In genomic region chr9:45932571-45933415, GRCm38 (mm10) we compare ENCODE assay signal across 9 mouse cellular contexts. TPM values are rescaled to one million over a fixed set of nuclear protein-coding genes. Genes with fewer than 3 reads are reported as not detected.
DNase-seq lines count a peak whose midpoint lies in the region; ATAC-seq and TF ChIP-seq lines count a peak whose summit lies in the region.
"Had no signal": no experiment of that assay in that cellular context is flagged by ENCODE, and none has a peak within 500 bp of the region (broad histone marks: within the 10 kb centered on the region; RNA-seq: fewer than 3 reads in every experiment).

No protein-coding gene starts in this region.

- no peaks in the 10 kb centered on the region for H3K9me3 ChIP-seq in midbrain, embryonic 11.5 days (ENCODE audit: control insufficient read depth, low read length)

- H3K27ac ChIP-seq in small intestine, adult 2 months (ENCODE audit: insufficient read depth, low read depth, low read length) = peak overlapping the region; percentile 61
- no peak overlapping the region for H3K27ac ChIP-seq in midbrain, embryonic 11.5 days (ENCODE audit: low read depth, low read length)

- DNase-seq in frontal cortex, postnatal 25 days (ENCODE audit: low spot score in 2 of 2) = no peak
- peak; percentile 6 for DNase-seq in ovary, postnatal 36 days (ENCODE audit: low spot score)
- no peak for DNase-seq in ovary, postnatal 10 days (ENCODE audit: low spot score)
- peak; percentile 51 for DNase-seq in kidney, postnatal 36 days
- DNase-seq in midbrain, embryonic 11.5 days (ENCODE audit: low spot score, missing footprints) = no peak
- DNase-seq in embryo, embryonic 10 days (ENCODE audit: low spot score) = no peak
- DNase-seq: adrenal gland, adult 8-10 months had no signal

- 18% methylated on average over 11 of the region's 11 CpGs for whole genome bisulfite sequencing in small intestine, adult 2 months
- WGBS in midbrain, embryonic 11.5 days = 85% methylated on average over 11 of the region's 11 CpGs

- H3K36me3 ChIP-seq in small intestine, adult 2 months (ENCODE audit: control insufficient read depth, insufficient read depth, low read length) = peaks cover 37% of the 10 kb centered on the region
- peaks cover 3% of the 10 kb centered on the region; the same call in 1 of the 2 replicates for H3K36me3 ChIP-seq in midbrain, embryonic 11.5 days (ENCODE audit: control insufficient read depth, insufficient read depth, low read length)

- no peak for TF ChIP-seq POLR2A in small intestine, adult 2 months (IDR thresholded peaks at IDR 0.05; ENCODE audit: low read depth, low read length)

- ATAC-seq in frontal cortex, adult (ENCODE audit: low TSS enrichment) = peak; percentile 64
- no peak for ATAC-seq in midbrain, embryonic 11.5 days (ENCODE audit: low FRiP score)

- H3K4me3 ChIP-seq in small intestine, adult 2 months (ENCODE audit: low read depth, low read length) = peak overlapping the region; percentile 37
- no peak overlapping the region for H3K4me3 ChIP-seq in midbrain, embryonic 11.5 days (ENCODE audit: low read depth, low read length)

- no peak overlapping the region for H3K4me2 ChIP-seq in midbrain, embryonic 11.5 days

- H3K27me3 ChIP-seq in small intestine, adult 2 months (ENCODE audit: control insufficient read depth, insufficient read depth, low read length) = no peaks in the 10 kb centered on the region
- H3K27me3 ChIP-seq in midbrain, embryonic 11.5 days (ENCODE audit: control insufficient read depth, insufficient read depth, low read length) = no peaks in the 10 kb centered on the region

- peaks cover 15% of the 10 kb centered on the region for H3K4me1 ChIP-seq in small intestine, adult 2 months (ENCODE audit: control insufficient read depth, insufficient read depth, insufficient read length, low read length)
- H3K4me1 ChIP-seq in midbrain, embryonic 11.5 days (ENCODE audit: control insufficient read depth, insufficient read depth, low read length) = no peaks in the 10 kb centered on the region

- no peak for TF ChIP-seq CTCF in small intestine, adult 2 months (IDR thresholded peaks at IDR 0.05; ENCODE audit: extremely low read depth, insufficient read length, insufficient replicate concordance, low read depth, low read length)

- no peak overlapping the region for H3K9ac ChIP-seq in midbrain, embryonic 11.5 days (ENCODE audit: low read length)

RNA-seq across cellular contexts. Expression of gene Tagln, which starts 3.1 kb away (rescaled TPM):
- polyA plus RNA-seq in small intestine, adult 2 months (2012; rRNA removed) = 323 and 328 TPM in 2 replicates
- polyA plus RNA-seq in midbrain, embryonic 11.5 days (2014; fragmentation: Nextera tagmentation; extraction: Ambion mirVana) = 27.9 TPM in 2 replicates

RNA-seq across cellular contexts. Expression of gene Sidt2, which starts 22.3 kb away (rescaled TPM):
- polyA plus RNA-seq in small intestine, adult 2 months (2012; rRNA removed) = 337 and 348 TPM in 2 replicates
- 20.0 and 21.7 TPM in 2 replicates for polyA plus RNA-seq in midbrain, embryonic 11.5 days (2014; fragmentation: Nextera tagmentation; extraction: Ambion mirVana)

RNA-seq across cellular contexts. Expression of gene Rnf214, which starts 26.1 kb away (rescaled TPM):
- 4.8 and 11.4 TPM in 2 replicates for polyA plus RNA-seq in small intestine, adult 2 months (2012; rRNA removed)
- polyA plus RNA-seq in midbrain, embryonic 11.5 days (2014; fragmentation: Nextera tagmentation; extraction: Ambion mirVana) = 73.4 and 81.8 TPM in 2 replicates

RNA-seq across cellular contexts. Expression of gene Pcsk7, which starts 26.5 kb away (rescaled TPM):
- 14.2 and 38.9 TPM in 2 replicates for polyA plus RNA-seq in small intestine, adult 2 months (2012; rRNA removed)
- polyA plus RNA-seq in midbrain, embryonic 11.5 days (2014; fragmentation: Nextera tagmentation; extraction: Ambion mirVana) = 11.1 and 14.4 TPM in 2 replicates

Comparison
In these comparisons a context has a peak if more than half of its experiments do, and no peak if none do; other contexts are left out.
1. DNase-seq: peak in ovary, postnatal 36 days (single experiment) and kidney, postnatal 36 days (2 of 2); none in frontal cortex, postnatal 25 days (0 of 2), ovary, postnatal 10 days (single experiment), midbrain, embryonic 11.5 days (single experiment) and embryo, embryonic 10 days (single experiment).
2. RNA of gene Tagln, which starts 3.1 kb away (polyA plus RNA-seq): 323 to 328 TPM in small intestine, adult 2 months; 27.9 TPM in midbrain, embryonic 11.5 days; every median in the first group is over 10 times any median in the second.
3. RNA of gene Sidt2, which starts 22.3 kb away (polyA plus RNA-seq): 337 to 348 TPM in small intestine, adult 2 months; 20.0 to 21.7 TPM in midbrain, embryonic 11.5 days; every median in the first group is over 10 times any median in the second.